Mouse (Mus musculus) embryonic facial prominence, embryonic 15.5 days (tissue): ENCODE results near the gene Ldlrad3. TPM values are rescaled to one million over a fixed set of nuclear protein-coding genes. Genes with fewer than 3 reads are reported as not detected.

Experiments used
- ATAC-seq: fragments of 200-750 bp; cut with Nextera tagmentation; 2 replicates; pipeline ENCODE4 v1.8.0; 2017; ENCODE audit warnings: low read depth, moderate TSS enrichment; ENCODE audit not compliant: insufficient number of reproducible peaks, low FRiP score, low TSS enrichment
- H3K27ac ChIP-seq: fragments of 300-500 bp; sonication (generic); replicated peaks from 2 replicates; pipeline ENCODE4 v1.5.1; 2015; ENCODE audit warnings: mild to moderate bottlenecking, inconsistent platforms
- H3K27me3 ChIP-seq: fragments of 300-500 bp; sonication (generic); 2 replicates; pipeline ENCODE4 v1.6.1; 2015; ENCODE audit warnings: inconsistent platforms
- H3K36me3 ChIP-seq: fragments of 300-500 bp; sonication (generic); 2 replicates; pipeline ENCODE4 v1.6.1; 2015; ENCODE audit warnings: mild to moderate bottlenecking, inconsistent platforms
- H3K4me1 ChIP-seq: fragments of 300-500 bp; sonication (generic); 2 replicates; pipeline ENCODE4 v1.6.1; 2015; ENCODE audit warnings: inconsistent platforms
- H3K4me2 ChIP-seq: fragments of 300-500 bp; sonication (generic); replicated peaks from 2 replicates; pipeline ENCODE4 v1.6.1; 2015; ENCODE audit warnings: mild to moderate bottlenecking, inconsistent platforms
- H3K4me3 ChIP-seq: fragments of 300-500 bp; sonication (generic); replicated peaks from 2 replicates; pipeline ENCODE4 v1.5.1; 2015; ENCODE audit warnings: mild to moderate bottlenecking, inconsistent platforms
- H3K9ac ChIP-seq: fragments of 300-500 bp; sonication (generic); 2 replicates; pipeline ENCODE4 v1.6.1; 2015; ENCODE audit warnings: inconsistent platforms
- H3K9me3 ChIP-seq: fragments of 300-500 bp; sonication (generic); replicated peaks from 2 replicates; pipeline ENCODE4 v1.6.1; 2016; ENCODE audit warnings: inconsistent platforms
- WGBS: fragments of 180-500 bp; shearing (Covaris S2); methylation state at CpG from one replicate; pipeline ENCODE4 v1.1.7; 2015; 5-methylcytosine and 5-hydroxymethylcytosine counted together
- polyA plus RNA-seq: library from polyadenylated mRNA; unstranded; fragments of >200 nt; fragmentation: Nextera tagmentation; extraction: Ambion mirVana; gene quantifications from 2 replicates; pipeline ENCODE4 v1.2.1, GENCODE M21; 2015

Ldlrad3 gene
- polyA plus RNA-seq, 1 experiment from 2014 or later: 59.9 TPM

DNA sequence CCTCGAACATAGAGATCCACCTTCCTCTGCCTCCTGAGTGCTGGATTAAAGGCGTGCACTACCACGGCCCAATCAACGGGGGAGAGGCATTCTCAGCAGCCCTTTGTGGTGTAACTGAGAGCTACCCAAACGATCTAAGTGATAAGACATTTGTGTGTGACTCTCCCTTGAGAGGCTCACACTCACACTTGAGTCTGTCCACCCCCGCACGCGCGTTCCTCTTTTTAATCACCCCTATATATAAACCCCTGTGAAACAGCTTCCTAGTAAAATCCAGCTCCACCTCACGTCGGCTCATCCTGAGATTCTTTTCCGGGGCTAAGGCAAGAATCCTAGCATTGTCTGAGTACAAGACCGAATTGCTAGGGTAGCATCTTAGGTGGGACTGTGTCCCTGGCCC lies 277.4 kb downstream of the Ldlrad3 start:
- Histone ChIP-seq H3K9me3 (no peaks in the 10 kb centered on the region), H3K9ac (no peak overlapping the region), H3K4me2 (no peak overlapping the region), H3K27ac (no peak overlapping the region), H3K4me3 (no peak overlapping the region), H3K27me3 (no peaks in the 10 kb centered on the region), H3K4me1 (peaks cover 6% of the 10 kb centered on the region; the same call in 1 of the 2 replicates), H3K36me3 (no peaks in the 10 kb centered on the region)
- WGBS: 79% methylated on average over 13 of the region's 13 CpGs
- no peak for ATAC-seq

DNA sequence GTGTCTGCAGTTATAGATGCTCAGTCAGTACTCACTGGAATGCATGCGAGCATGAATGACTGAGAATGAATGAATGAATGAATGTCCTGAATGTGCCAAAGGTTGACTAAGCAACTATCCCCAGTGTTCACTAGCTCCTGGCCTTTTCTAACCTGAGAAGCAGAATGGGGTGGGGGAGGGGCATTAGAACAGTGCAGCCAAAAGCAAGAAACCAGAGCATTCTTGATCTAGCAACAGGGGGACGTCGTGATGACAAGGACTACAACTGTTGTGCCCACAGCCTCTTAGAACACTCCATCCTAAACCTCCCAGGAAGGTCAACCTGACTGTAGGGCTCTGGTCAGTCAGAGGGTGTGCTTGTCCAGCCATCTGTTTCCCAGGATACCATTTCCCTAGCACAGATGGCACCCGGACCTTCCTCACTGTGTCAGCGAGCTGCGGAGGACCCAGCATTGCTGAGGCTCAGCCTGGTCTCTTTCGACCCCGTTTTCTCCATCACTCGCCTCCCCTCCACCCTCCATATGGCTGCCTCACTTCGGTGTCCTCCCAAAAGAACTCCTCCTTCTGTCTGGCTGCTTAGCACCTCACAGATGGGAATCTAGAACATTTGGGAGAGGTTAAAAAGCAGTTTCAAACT lies 278.7 kb downstream of the Ldlrad3 start:
- Histone ChIP-seq H3K36me3 (no peaks in the 10 kb centered on the region), H3K27ac (no peak overlapping the region), H3K4me2 (no peak overlapping the region), H3K27me3 (no peaks in the 10 kb centered on the region), H3K4me1 (peaks cover 6% of the 10 kb centered on the region; the same call in 1 of the 2 replicates), H3K9ac (no peak overlapping the region), H3K9me3 (no peaks in the 10 kb centered on the region), H3K4me3 (no peak overlapping the region)
- no peak for ATAC-seq
- 69% methylated on average over 10 of the region's 10 CpGs for WGBS

DNA sequence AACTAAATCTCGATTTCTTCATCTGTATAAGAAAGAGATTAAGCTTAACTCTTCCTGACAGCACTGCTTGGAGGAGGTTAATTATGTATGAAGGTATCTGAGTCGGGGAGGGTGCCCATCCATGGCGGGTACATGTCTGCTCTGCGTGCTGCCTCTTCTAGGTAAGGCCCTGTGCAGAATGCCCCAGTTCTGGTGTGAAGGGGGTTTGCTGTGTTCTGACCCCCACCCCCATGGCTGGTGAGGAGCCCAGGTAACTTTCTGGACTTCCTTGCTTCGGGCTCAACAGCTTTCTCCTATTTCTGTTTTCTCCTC lies 279.9 kb downstream of the Ldlrad3 start:
- no peaks in the 10 kb centered on the region for H3K27me3 ChIP-seq
- H3K4me1 ChIP-seq: peaks cover 6% of the 10 kb centered on the region; the same call in 1 of the 2 replicates
- H3K9me3 ChIP-seq: no peaks in the 10 kb centered on the region
- H3K36me3 ChIP-seq: peaks cover 6% of the 10 kb centered on the region; the same call in 1 of the 2 replicates
- peak overlapping the region; percentile 55 for H3K4me2 ChIP-seq
- 51% methylated on average over 5 of the region's 5 CpGs for WGBS
- no peak overlapping the region for H3K4me3 ChIP-seq
- peak overlapping the region; percentile 4; the same call in 1 of the 2 replicates for H3K9ac ChIP-seq
- no peak for ATAC-seq
- H3K27ac ChIP-seq: no peak overlapping the region

DNA sequence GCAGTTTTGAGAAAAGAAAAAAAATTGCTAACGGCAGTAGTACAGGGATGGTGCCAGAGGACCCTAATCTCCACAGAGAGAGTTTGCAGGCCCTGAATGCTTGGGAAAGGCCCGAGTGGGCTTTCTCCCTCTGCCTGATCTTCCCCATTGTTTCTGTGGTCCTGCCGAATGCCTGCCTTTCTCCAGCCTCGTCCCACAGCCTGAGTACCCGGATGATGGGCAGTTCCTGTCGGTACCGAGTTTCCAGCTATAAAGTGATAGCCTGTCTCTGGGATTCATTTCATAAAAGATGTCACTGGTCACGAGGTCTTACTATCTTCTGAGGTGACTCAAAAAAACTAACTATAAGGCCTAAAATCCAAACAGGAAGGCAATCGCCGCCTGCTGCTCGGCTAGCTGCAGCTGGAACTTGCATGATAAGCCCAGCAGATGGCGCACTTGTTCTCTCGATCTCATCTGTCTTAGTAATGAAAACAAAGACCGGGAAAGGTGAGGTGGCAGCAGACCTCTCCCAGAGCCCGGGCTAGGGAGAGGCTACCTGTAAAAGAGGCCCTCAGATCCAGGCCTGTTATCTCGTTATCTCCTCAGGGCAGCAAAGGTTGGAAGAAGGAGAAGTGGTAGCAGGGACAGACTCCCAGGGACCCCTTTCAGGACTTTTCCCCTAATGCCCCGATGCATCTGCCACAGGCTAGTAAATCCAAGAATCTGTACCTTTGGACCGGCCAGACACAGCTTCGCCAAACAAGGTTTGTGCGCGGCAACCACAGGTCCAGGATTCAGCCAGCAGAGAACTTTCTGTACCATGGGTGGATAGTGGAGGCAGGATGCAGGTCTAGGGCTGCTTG lies 280.4 kb downstream of the Ldlrad3 start:
- WGBS: 23% methylated on average over 21 of the region's 21 CpGs
- Histone ChIP-seq H3K27me3 (no peaks in the 10 kb centered on the region), H3K4me3 (peak overlapping the region; percentile 25), H3K4me2 (peak overlapping the region; percentile 55), H3K9me3 (no peaks in the 10 kb centered on the region), H3K4me1 (peaks cover 6% of the 10 kb centered on the region; the same call in 1 of the 2 replicates), H3K9ac (peak overlapping the region; percentile 4; the same call in 1 of the 2 replicates), H3K27ac (no peak overlapping the region), H3K36me3 (peaks cover 10% of the 10 kb centered on the region; the same call in 1 of the 2 replicates)
- ATAC-seq: peak; percentile 66; the same call in 1 of the 2 replicates

DNA sequence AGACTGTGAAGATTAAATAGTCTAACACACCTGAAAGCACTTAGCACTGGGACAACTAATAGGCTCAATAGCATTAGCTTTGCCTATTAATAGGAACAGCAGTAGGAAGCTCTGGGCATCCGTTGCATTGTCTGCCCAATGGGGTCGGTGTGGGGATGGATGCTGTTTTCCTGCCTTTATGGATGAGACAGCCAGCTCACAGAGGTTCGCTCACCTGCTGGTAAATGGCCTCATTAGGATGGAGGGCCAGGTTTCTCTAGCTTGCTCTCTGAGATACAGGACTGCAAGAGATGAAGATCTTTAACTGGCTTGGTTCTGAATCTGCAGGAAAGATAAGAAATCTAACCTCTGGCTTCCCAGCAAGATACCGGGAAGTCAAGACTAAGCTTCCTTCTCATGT lies 284.0 kb downstream of the Ldlrad3 start:
- WGBS: 75% methylated on average over 4 of the region's 4 CpGs
- peaks cover 18% of the 10 kb centered on the region; the same call in 1 of the 2 replicates for H3K36me3 ChIP-seq
- ATAC-seq: no peak

More for the DNA sequence above, 284.0 kb downstream of the Ldlrad3 start:
- Histone ChIP-seq H3K4me1 (peaks cover 6% of the 10 kb centered on the region; the same call in 1 of the 2 replicates), H3K4me2 (no peak overlapping the region), H3K9me3 (no peaks in the 10 kb centered on the region), H3K27me3 (no peaks in the 10 kb centered on the region), H3K9ac (no peak overlapping the region), H3K4me3 (no peak overlapping the region), H3K27ac (no peak overlapping the region)

Other genes with a start within 250 kb of the Ldlrad3 start
- gene Trim44, start 221.4 kb upstream of the Ldlrad3 start, polyA plus RNA-seq: 31.6 TPM in 2 replicates